Mouse (Mus musculus) limb, embryonic 15.5 days (tissue): ENCODE data around the gene Dab2. TPM values are rescaled to one million over a fixed set of nuclear protein-coding genes. Genes with fewer than 3 reads are reported as not detected.

Experiments used
- ATAC-seq: fragments of 200-750 bp; cut with Nextera tagmentation; 2 replicates; pipeline ENCODE4 v1.8.0; 2017; ENCODE audit warnings: low read depth, moderate TSS enrichment; ENCODE audit not compliant: insufficient number of reproducible peaks, low FRiP score, low TSS enrichment
- H3K27ac ChIP-seq: fragments of 300-500 bp; sonication (generic); 2 replicates; pipeline ENCODE4 v1.5.1; 2015; ENCODE audit warnings: moderate library complexity, mild to moderate bottlenecking, inconsistent platforms
- H3K27me3 ChIP-seq: fragments of 300-500 bp; sonication (generic); 2 replicates; pipeline ENCODE4 v1.6.1; 2015; ENCODE audit warnings: inconsistent platforms
- H3K36me3 ChIP-seq: fragments of 300-500 bp; sonication (generic); 2 replicates; pipeline ENCODE4 v1.6.1; 2015; ENCODE audit warnings: inconsistent platforms
- H3K4me1 ChIP-seq: fragments of 300-500 bp; sonication (generic); 2 replicates; pipeline ENCODE4 v1.6.1; 2015; ENCODE audit warnings: inconsistent platforms
- H3K4me2 ChIP-seq: fragments of 300-500 bp; sonication (generic); 2 replicates; pipeline ENCODE4 v1.6.1; 2015; ENCODE audit warnings: mild to moderate bottlenecking, inconsistent platforms
- H3K4me3 ChIP-seq: fragments of 300-500 bp; sonication (generic); 2 replicates; pipeline ENCODE4 v1.5.1; 2015; ENCODE audit warnings: mild to moderate bottlenecking, inconsistent platforms
- H3K9ac ChIP-seq: fragments of 300-500 bp; sonication (generic); 2 replicates; pipeline ENCODE4 v1.6.1; 2015; ENCODE audit warnings: inconsistent platforms
- H3K9me3 ChIP-seq: fragments of 300-500 bp; sonication (generic); 2 replicates; pipeline ENCODE4 v1.6.1; 2016; ENCODE audit warnings: inconsistent platforms
- WGBS: fragments of 180-500 bp; shearing (Covaris S2); methylation state at CpG from one replicate; pipeline ENCODE4 v1.1.7; 2015; 5-methylcytosine and 5-hydroxymethylcytosine counted together
- polyA plus RNA-seq: library from polyadenylated mRNA; unstranded; fragments of >200 nt; fragmentation: Nextera tagmentation; extraction: Ambion mirVana; gene quantifications from 2 replicates; pipeline ENCODE4 v1.2.1, GENCODE M21; 2015

Dab2 gene
- polyA plus RNA-seq, 1 experiment from 2014 or later: 87.2 TPM

DNA sequence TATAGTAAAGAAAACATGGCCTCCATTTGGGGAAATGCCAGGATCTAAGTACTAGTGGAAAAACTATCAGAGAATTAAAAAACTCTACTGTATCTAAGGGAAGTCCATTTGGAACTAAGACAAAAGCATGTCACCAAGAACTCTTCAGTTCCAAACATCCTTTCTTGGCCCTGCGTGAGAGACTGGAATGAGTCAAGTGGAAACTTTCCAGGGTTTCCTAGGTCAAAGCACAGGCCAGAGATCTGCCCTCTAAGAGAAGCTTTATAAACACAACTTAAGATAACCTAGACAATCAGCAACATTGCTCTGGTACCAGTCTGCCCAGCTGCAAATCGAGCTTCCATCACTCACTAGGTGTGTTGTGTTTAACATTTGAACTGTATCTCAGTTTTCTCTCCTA, 31.8 kb downstream of the Dab2 start:
- Histone ChIP-seq H3K4me3 (no peak overlapping the region), H3K4me2 (no peak overlapping the region), H3K4me1 (no peaks in the 10 kb centered on the region), H3K27ac (no peak overlapping the region), H3K36me3 (no peaks in the 10 kb centered on the region), H3K9ac (no peak overlapping the region), H3K27me3 (no peaks in the 10 kb centered on the region), H3K9me3 (no peaks in the 10 kb centered on the region)
- ATAC-seq: no peak
- WGBS: 71% methylated on average over 2 of the region's 2 CpGs

GRCm38 (mm10) chr15:6334664-6335206, 35.1 kb downstream of the Dab2 start:
- no peak for ATAC-seq

DNA sequence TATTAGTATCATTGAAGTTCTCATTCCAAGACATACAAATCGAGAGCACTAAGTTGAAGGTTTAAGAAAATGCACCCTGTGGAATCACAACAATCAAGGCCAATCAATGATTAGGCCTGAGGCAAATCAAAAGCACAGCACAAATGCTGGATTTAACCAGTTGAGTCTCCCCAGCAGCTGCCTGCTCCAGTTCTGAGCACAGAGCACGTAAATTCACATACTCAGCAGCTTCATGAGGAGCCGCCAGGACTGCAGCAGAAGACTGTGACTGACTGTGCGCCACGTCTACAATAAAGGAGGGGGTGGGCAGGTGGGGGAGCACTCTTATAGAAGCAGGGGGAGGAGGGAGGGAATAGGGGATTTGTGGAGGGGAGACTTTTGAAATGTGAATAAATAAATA, 40.2 kb downstream of the Dab2 start:
- no peak overlapping the region for H3K4me2 ChIP-seq
- no peaks in the 10 kb centered on the region for H3K27me3 ChIP-seq
- WGBS: 72% methylated on average over 5 of the region's 5 CpGs
- H3K4me1 ChIP-seq: no peaks in the 10 kb centered on the region
- no peak overlapping the region for H3K9ac ChIP-seq
- no peaks in the 10 kb centered on the region for H3K36me3 ChIP-seq
- no peaks in the 10 kb centered on the region for H3K9me3 ChIP-seq
- H3K27ac ChIP-seq: no peak overlapping the region
- no peak for ATAC-seq
- no peak overlapping the region for H3K4me3 ChIP-seq

More at GRCm38 (mm10) chr15:6334664-6335206, 35.1 kb downstream of the Dab2 start:
- no peak overlapping the region for H3K27ac ChIP-seq
- WGBS: 88% methylated on average over 1 of the region's 1 CpGs
- H3K36me3 ChIP-seq: no peaks in the 10 kb centered on the region
- no peak overlapping the region for H3K4me2 ChIP-seq
- H3K9ac ChIP-seq: no peak overlapping the region
- no peak overlapping the region for H3K4me3 ChIP-seq
- H3K27me3 ChIP-seq: no peaks in the 10 kb centered on the region
- H3K4me1 ChIP-seq: no peaks in the 10 kb centered on the region
- H3K9me3 ChIP-seq: no peaks in the 10 kb centered on the region

- no peak overlapping the region for H3K4me3 ChIP-seq
- H3K27ac ChIP-seq: no peak overlapping the region
- no peak for ATAC-seq
- H3K9me3 ChIP-seq: no peaks in the 10 kb centered on the region
- H3K27me3 ChIP-seq: no peaks in the 10 kb centered on the region
- no peak overlapping the region for H3K9ac ChIP-seq
- H3K4me2 ChIP-seq: no peak overlapping the region
- H3K36me3 ChIP-seq: no peaks in the 10 kb centered on the region
- WGBS: 78% methylated on average over 6 of the region's 6 CpGs
- no peaks in the 10 kb centered on the region for H3K4me1 ChIP-seq
Measured at GRCm38 (mm10) chr15:6340347-6340746, 40.8 kb downstream of the Dab2 start.

DNA sequence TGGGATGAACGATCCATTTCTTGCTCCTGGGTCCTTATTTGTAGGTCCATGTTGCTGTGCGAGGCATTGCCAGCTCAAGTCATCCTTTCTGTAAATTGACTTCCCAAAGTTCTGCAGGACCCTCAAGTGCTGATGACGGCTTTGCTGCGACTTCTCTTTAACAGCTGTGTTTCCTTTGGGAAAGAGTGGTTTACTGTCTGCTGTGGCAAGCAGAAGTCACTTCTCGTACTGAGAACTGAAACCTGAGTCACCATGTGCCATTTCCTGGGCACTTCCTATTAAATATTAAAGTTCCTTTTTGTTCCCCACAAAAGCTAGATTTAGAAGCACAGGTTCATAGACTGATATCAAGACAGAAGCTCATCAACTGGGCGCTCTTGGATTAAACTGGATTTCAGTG, 41.8 kb downstream of the Dab2 start:
- Histone ChIP-seq H3K9ac (no peak overlapping the region), H3K4me2 (no peak overlapping the region), H3K36me3 (no peaks in the 10 kb centered on the region), H3K4me1 (no peaks in the 10 kb centered on the region), H3K27ac (no peak overlapping the region), H3K27me3 (no peaks in the 10 kb centered on the region), H3K4me3 (no peak overlapping the region), H3K9me3 (no peaks in the 10 kb centered on the region)
- WGBS: 77% methylated on average over 6 of the region's 6 CpGs
- no peak for ATAC-seq

DNA sequence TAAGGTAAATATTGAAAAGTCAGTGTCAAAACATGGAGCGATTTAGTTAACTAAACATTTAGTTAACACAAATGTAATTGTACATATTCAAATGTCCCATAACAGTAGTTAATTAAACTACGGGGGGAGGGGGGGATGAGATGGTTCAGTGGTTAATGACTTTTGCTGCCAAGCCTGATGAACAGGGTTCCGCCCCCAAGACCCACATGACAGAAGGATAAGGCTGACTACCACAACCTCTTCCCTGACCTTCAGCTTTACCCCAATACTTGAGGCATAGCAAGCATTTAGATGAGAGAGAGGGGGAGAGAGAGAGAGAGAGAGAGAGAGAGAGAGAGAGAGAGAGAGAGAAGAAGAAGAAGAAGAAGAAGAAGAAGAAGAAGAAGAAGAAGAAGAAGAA, 54.3 kb downstream of the Dab2 start:
- 92% methylated on average over 3 of the region's 3 CpGs for WGBS
- no peaks in the 10 kb centered on the region for H3K36me3 ChIP-seq
- no peak for ATAC-seq
- no peak overlapping the region for H3K9ac ChIP-seq
- no peak overlapping the region for H3K4me3 ChIP-seq
- no peaks in the 10 kb centered on the region for H3K27me3 ChIP-seq
- no peak overlapping the region for H3K27ac ChIP-seq
- no peaks in the 10 kb centered on the region for H3K9me3 ChIP-seq
- H3K4me2 ChIP-seq: no peak overlapping the region
- no peaks in the 10 kb centered on the region for H3K4me1 ChIP-seq

- Histone ChIP-seq H3K4me1 (no peaks in the 10 kb centered on the region), H3K27ac (no peak overlapping the region), H3K27me3 (no peaks in the 10 kb centered on the region), H3K4me3 (no peak overlapping the region), H3K9ac (no peak overlapping the region), H3K9me3 (no peaks in the 10 kb centered on the region), H3K36me3 (no peaks in the 10 kb centered on the region), H3K4me2 (no peak overlapping the region)
- no peak for ATAC-seq
- WGBS: 91% methylated on average over 2 of the region's 2 CpGs
Measured at GRCm38 (mm10) chr15:6359859-6360258, 60.3 kb downstream of the Dab2 start.

DNA sequence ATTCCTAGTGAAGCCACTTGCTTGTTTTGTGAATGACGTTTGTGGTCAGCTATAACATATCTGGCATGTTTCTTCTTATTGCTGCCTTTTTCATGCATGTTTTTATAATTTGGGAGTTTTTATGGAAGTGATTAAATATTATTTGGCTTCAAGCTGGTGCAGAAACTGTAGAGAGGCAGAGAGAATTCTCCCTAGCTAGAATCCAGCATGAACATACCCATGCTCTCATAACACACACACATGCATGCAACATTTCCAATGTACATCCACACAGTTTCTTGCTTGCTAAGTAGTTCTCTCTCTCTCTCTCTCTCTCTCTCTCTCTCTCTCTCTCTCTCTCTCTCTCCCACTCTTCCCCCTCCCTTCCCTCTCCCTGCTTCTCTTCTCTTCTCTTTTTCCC, 70.4 kb downstream of the Dab2 start:
- Histone ChIP-seq H3K9me3 (no peaks in the 10 kb centered on the region), H3K27ac (peak overlapping the region; percentile 63; the same call in 1 of the 2 replicates), H3K9ac (no peak overlapping the region), H3K4me2 (no peak overlapping the region), H3K4me1 (peaks cover 11% of the 10 kb centered on the region; the same call in 1 of the 2 replicates), H3K4me3 (no peak overlapping the region), H3K36me3 (no peaks in the 10 kb centered on the region), H3K27me3 (no peaks in the 10 kb centered on the region)
- ATAC-seq: no peak
- WGBS: 11% methylated on average over 1 of the region's 1 CpGs

DNA sequence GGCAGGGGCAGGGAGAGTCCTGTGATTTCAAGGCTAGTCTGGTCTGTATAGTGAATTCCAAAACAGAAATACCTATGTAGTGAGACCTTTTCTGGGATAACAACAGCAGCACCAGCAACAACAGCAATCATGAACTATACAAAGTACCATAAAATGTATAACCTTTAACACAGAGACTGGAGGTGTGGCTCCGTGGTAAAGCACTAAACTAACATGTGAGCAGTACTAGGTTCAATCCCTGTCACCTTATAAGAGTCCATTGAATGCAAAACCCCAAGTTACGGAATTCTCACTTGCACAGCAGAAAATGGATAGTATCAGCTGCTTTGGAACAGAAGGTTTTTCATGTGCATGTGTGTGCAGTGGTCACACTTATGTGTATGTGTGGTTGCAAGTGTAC, 71.9 kb downstream of the Dab2 start:
- ATAC-seq: no peak
- H3K27me3 ChIP-seq: no peaks in the 10 kb centered on the region
- H3K36me3 ChIP-seq: no peaks in the 10 kb centered on the region
- H3K27ac ChIP-seq: no peak overlapping the region
- no peak overlapping the region for H3K4me2 ChIP-seq
- no peak overlapping the region for H3K9ac ChIP-seq
- WGBS: 85% methylated on average over 2 of the region's 2 CpGs
- H3K9me3 ChIP-seq: no peaks in the 10 kb centered on the region
- no peak overlapping the region for H3K4me3 ChIP-seq
- peaks cover 11% of the 10 kb centered on the region; the same call in 1 of the 2 replicates for H3K4me1 ChIP-seq

GRCm38 (mm10) chr15:6375016-6375415, 75.4 kb downstream of the Dab2 start:
- Histone ChIP-seq H3K36me3 (no peaks in the 10 kb centered on the region), H3K4me2 (no peak overlapping the region)
- ATAC-seq: no peak

DNA sequence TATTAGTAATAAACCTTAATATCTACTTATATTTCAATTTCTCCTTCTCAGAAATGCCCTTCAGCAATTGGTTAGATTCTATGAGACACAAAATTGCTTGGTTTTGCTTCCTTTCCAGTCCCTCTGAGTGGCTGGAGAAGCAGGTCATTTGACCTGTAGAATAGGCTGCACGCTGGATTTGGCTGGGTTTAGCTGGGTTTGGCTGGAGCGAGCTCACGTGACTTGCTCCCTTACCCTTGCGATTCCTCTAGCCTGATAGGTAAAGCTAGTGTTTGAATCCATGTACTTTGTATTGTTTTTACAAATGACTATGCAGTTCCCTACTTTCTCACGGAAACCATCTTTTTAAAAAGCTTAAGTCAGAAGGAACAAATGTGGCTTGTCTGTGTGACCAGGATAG, 76.4 kb downstream of the Dab2 start:
- H3K4me1 ChIP-seq: no peaks in the 10 kb centered on the region
- H3K36me3 ChIP-seq: no peaks in the 10 kb centered on the region
- no peak overlapping the region for H3K9ac ChIP-seq
- no peak overlapping the region for H3K4me2 ChIP-seq
- H3K4me3 ChIP-seq: no peak overlapping the region
- H3K9me3 ChIP-seq: no peaks in the 10 kb centered on the region
- ATAC-seq: no peak
- no peak overlapping the region for H3K27ac ChIP-seq
- no peaks in the 10 kb centered on the region for H3K27me3 ChIP-seq
- 65% methylated on average over 5 of the region's 5 CpGs for WGBS

More at GRCm38 (mm10) chr15:6375016-6375415, 75.4 kb downstream of the Dab2 start:
- Histone ChIP-seq H3K4me3 (no peak overlapping the region), H3K27me3 (no peaks in the 10 kb centered on the region), H3K27ac (no peak overlapping the region), H3K9ac (no peak overlapping the region), H3K4me1 (no peaks in the 10 kb centered on the region; the same call in 1 of the 2 replicates), H3K9me3 (no peaks in the 10 kb centered on the region)
- 78% methylated on average over 13 of the region's 13 CpGs for WGBS

GRCm38 (mm10) chr15:6376785-6377184, 77.2 kb downstream of the Dab2 start:
- no peak overlapping the region for H3K27ac ChIP-seq
- no peaks in the 10 kb centered on the region for H3K36me3 ChIP-seq
- H3K27me3 ChIP-seq: no peaks in the 10 kb centered on the region
- no peak overlapping the region for H3K9ac ChIP-seq
- H3K4me1 ChIP-seq: no peaks in the 10 kb centered on the region
- 79% methylated on average over 11 of the region's 11 CpGs for WGBS
- no peak overlapping the region for H3K4me3 ChIP-seq
- ATAC-seq: no peak
- H3K9me3 ChIP-seq: no peaks in the 10 kb centered on the region
- H3K4me2 ChIP-seq: no peak overlapping the region

DNA sequence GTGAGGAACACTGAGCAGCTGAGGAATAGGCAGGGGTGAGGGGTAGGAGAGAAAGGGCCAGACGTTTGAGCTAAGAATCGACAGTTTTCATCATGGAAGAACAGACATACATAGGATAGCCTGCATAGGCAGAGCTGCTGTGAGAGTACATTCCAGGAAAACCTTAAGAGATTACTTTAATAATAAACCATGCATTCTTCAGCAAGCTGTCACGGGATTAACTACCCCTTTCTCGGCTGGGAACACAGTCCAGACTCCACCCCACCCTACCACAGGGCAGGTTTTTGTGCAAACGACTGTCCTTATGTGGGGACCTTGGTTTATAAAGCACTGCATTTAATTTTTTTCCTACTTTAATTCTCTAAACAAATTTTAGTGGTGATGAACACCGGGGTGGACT, 84.4 kb downstream of the Dab2 start:
- Histone ChIP-seq H3K4me2 (no peak overlapping the region), H3K27ac (peak overlapping the region; percentile 55), H3K9me3 (no peaks in the 10 kb centered on the region), H3K4me1 (peaks cover 28% of the 10 kb centered on the region), H3K4me3 (no peak overlapping the region), H3K9ac (no peak overlapping the region), H3K27me3 (no peaks in the 10 kb centered on the region), H3K36me3 (no peaks in the 10 kb centered on the region)
- 14% methylated on average over 6 of the region's 6 CpGs for WGBS
- ATAC-seq: no peak
